Mouse (Mus musculus): ENCODE results near the gene Grin2a. TPM values are rescaled to one million over a fixed set of nuclear protein-coding genes. Genes with fewer than 3 reads are reported as not detected.
"Not testable (repeated sequence)": the region's sequence is repeated elsewhere in the genome, so short reads cannot be mapped to it uniquely, and the experiment has no call there.

Grin2a gene
- polyA plus RNA-seq, 1 experiment from 2014 or later, result not detected

- TF ChIP-seq EP300 (IDR thresholded peaks at IDR 0.05; ENCODE audit: low read depth) (no peak), CTCF (IDR thresholded peaks at IDR 0.05; ENCODE audit: low read depth) (no peak)
Observed at GRCm38 (mm10) chr16:9616807-9617206, 378.6 kb downstream of the Grin2a start.

GRCm38 (mm10) chr16:9612596-9612995, 382.8 kb downstream of the Grin2a start:
- not testable (repeated sequence) for H3K4me2 ChIP-seq (ENCODE audit: low read depth, low read length); H3K27ac ChIP-seq (ENCODE audit: low read depth); H3K36me3 ChIP-seq (replicated peaks; ENCODE audit: insufficient read depth, low read length); DNase-seq; H3K27me3 ChIP-seq (ENCODE audit: insufficient read depth, low read length); H3K9me3 ChIP-seq (ENCODE audit: low read length); H3K4me1 ChIP-seq (ENCODE audit: insufficient read depth); ATAC-seq; H3K4me3 ChIP-seq (ENCODE audit: low read depth, low read length); H3K9ac ChIP-seq (replicated peaks)
- WGBS (ENCODE audit: insufficient replicate concordance), result 63% methylated on average over 5 of the region's 6 CpGs

More at GRCm38 (mm10) chr16:9616807-9617206, 378.6 kb downstream of the Grin2a start:
- Histone ChIP-seq H3K4me2 (ENCODE audit: low read depth, low read length) (no peak overlapping the region), H3K4me1 (ENCODE audit: insufficient read depth) (no peaks in the 10 kb centered on the region), H3K27ac (ENCODE audit: low read depth) (no peak overlapping the region), H3K27me3 (ENCODE audit: insufficient read depth, low read length) (no peaks in the 10 kb centered on the region), H3K9ac (replicated peaks) (no peak overlapping the region), H3K4me3 (ENCODE audit: low read depth, low read length) (no peak overlapping the region), H3K9me3 (ENCODE audit: low read length) (no peaks in the 10 kb centered on the region), H3K36me3 (replicated peaks; ENCODE audit: insufficient read depth, low read length) (no peaks in the 10 kb centered on the region)
- ATAC-seq (no peak), DNase-seq (no peak)
- WGBS (ENCODE audit: insufficient replicate concordance), result 74% methylated on average over 4 of the region's 4 CpGs

- Histone ChIP-seq H3K27me3 (ENCODE audit: insufficient read depth, low read length) (no peaks in the 10 kb centered on the region), H3K9me3 (ENCODE audit: low read length) (no peaks in the 10 kb centered on the region), H3K36me3 (replicated peaks; ENCODE audit: insufficient read depth, low read length) (no peaks in the 10 kb centered on the region), H3K27ac (ENCODE audit: low read depth) (no peak overlapping the region), H3K4me3 (ENCODE audit: low read depth, low read length) (no peak overlapping the region), H3K4me1 (ENCODE audit: insufficient read depth) (0 out of 2 replicates have a peak, but pooled peaks cover 2% of the 10 kb centered on the region), H3K4me2 (ENCODE audit: low read depth, low read length) (no peak overlapping the region), H3K9ac (replicated peaks) (no peak overlapping the region)
- no peak for TF ChIP-seq EP300 (IDR thresholded peaks at IDR 0.05; ENCODE audit: low read depth)
- no peak for TF ChIP-seq CTCF (IDR thresholded peaks at IDR 0.05; ENCODE audit: low read depth)
- 58% methylated on average over 2 of the region's 2 CpGs for WGBS (ENCODE audit: insufficient replicate concordance)
- no peak for DNase-seq
- ATAC-seq, result peak; percentile 84
Observed at GRCm38 (mm10) chr16:9607432-9607831, 387.9 kb downstream of the Grin2a start.

GRCm38 (mm10) chr16:9603983-9604382, 391.4 kb downstream of the Grin2a start:
- no peak overlapping the region for H3K4me2 ChIP-seq (ENCODE audit: low read depth, low read length)
- 0 out of 2 replicates have a peak, but pooled peaks cover 2% of the 10 kb centered on the region for H3K4me1 ChIP-seq (ENCODE audit: insufficient read depth)
- TF ChIP-seq CTCF (IDR thresholded peaks at IDR 0.05; ENCODE audit: low read depth), result no peak
- TF ChIP-seq EP300 (IDR thresholded peaks at IDR 0.05; ENCODE audit: low read depth), result no peak
- H3K9ac ChIP-seq (replicated peaks), result no peak overlapping the region
- H3K27ac ChIP-seq (ENCODE audit: low read depth), result no peak overlapping the region
- DNase-seq (no peak), ATAC-seq (no peak)
- no peaks in the 10 kb centered on the region for H3K27me3 ChIP-seq (ENCODE audit: insufficient read depth, low read length)
- no peak overlapping the region for H3K4me3 ChIP-seq (ENCODE audit: low read depth, low read length)
- 81% methylated on average over 5 of the region's 5 CpGs for WGBS (ENCODE audit: insufficient replicate concordance)
- no peaks in the 10 kb centered on the region for H3K36me3 ChIP-seq (replicated peaks; ENCODE audit: insufficient read depth, low read length)
- no peaks in the 10 kb centered on the region for H3K9me3 ChIP-seq (ENCODE audit: low read length)

- no peak for DNase-seq
- WGBS (ENCODE audit: insufficient replicate concordance), result 82% methylated on average over 2 of the region's 2 CpGs
- no peaks in the 10 kb centered on the region for H3K27me3 ChIP-seq (ENCODE audit: insufficient read depth, low read length)
- H3K9ac ChIP-seq (replicated peaks), result no peak overlapping the region
- no peak overlapping the region for H3K27ac ChIP-seq (ENCODE audit: low read depth)
- TF ChIP-seq EP300 (IDR thresholded peaks at IDR 0.05; ENCODE audit: low read depth), result no peak
- no peak for TF ChIP-seq CTCF (IDR thresholded peaks at IDR 0.05; ENCODE audit: low read depth)
- H3K4me1 ChIP-seq (ENCODE audit: insufficient read depth), result no peaks in the 10 kb centered on the region
- no peak for ATAC-seq
- no peak overlapping the region for H3K4me2 ChIP-seq (ENCODE audit: low read depth, low read length)
- no peak overlapping the region for H3K4me3 ChIP-seq (ENCODE audit: low read depth, low read length)
- no peaks in the 10 kb centered on the region for H3K9me3 ChIP-seq (ENCODE audit: low read length)
- no peaks in the 10 kb centered on the region for H3K36me3 ChIP-seq (replicated peaks; ENCODE audit: insufficient read depth, low read length)
Observed at GRCm38 (mm10) chr16:9602579-9602978, 392.8 kb downstream of the Grin2a start.

- Histone ChIP-seq H3K27ac (ENCODE audit: low read depth) (no peak overlapping the region), H3K4me3 (ENCODE audit: low read depth, low read length) (no peak overlapping the region), H3K9ac (replicated peaks) (no peak overlapping the region), H3K36me3 (replicated peaks; ENCODE audit: insufficient read depth, low read length) (no peaks in the 10 kb centered on the region), H3K9me3 (ENCODE audit: low read length) (no peaks in the 10 kb centered on the region), H3K27me3 (ENCODE audit: insufficient read depth, low read length) (no peaks in the 10 kb centered on the region), H3K4me1 (ENCODE audit: insufficient read depth) (no peaks in the 10 kb centered on the region), H3K4me2 (ENCODE audit: low read depth, low read length) (no peak overlapping the region)
- DNase-seq, result no peak
- 61% methylated on average over 2 of the region's 2 CpGs for WGBS (ENCODE audit: insufficient replicate concordance)
- no peak for ATAC-seq
- TF ChIP-seq CTCF (IDR thresholded peaks at IDR 0.05; ENCODE audit: low read depth), result no peak
Observed at GRCm38 (mm10) chr16:9589176-9589575, 406.2 kb downstream of the Grin2a start.

GRCm38 (mm10) chr16:9588431-9588830, 406.9 kb downstream of the Grin2a start:
- Histone ChIP-seq H3K27ac (ENCODE audit: low read depth) (no peak overlapping the region), H3K4me2 (ENCODE audit: low read depth, low read length) (no peak overlapping the region), H3K4me3 (ENCODE audit: low read depth, low read length) (no peak overlapping the region), H3K4me1 (ENCODE audit: insufficient read depth) (no peaks in the 10 kb centered on the region), H3K9me3 (ENCODE audit: low read length) (no peaks in the 10 kb centered on the region), H3K27me3 (ENCODE audit: insufficient read depth, low read length) (no peaks in the 10 kb centered on the region), H3K9ac (replicated peaks) (no peak overlapping the region), H3K36me3 (replicated peaks; ENCODE audit: insufficient read depth, low read length) (no peaks in the 10 kb centered on the region)
- TF ChIP-seq EP300 (IDR thresholded peaks at IDR 0.05; ENCODE audit: low read depth) (no peak), CTCF (IDR thresholded peaks at IDR 0.05; ENCODE audit: low read depth) (no peak)
- peak; percentile 40; the same call in 1 of the 2 replicates for ATAC-seq
- 48% methylated on average over 3 of the region's 3 CpGs for WGBS (ENCODE audit: insufficient replicate concordance)
- DNase-seq, result peak; percentile 16
